Mouse (Mus musculus): Measurements from ENCODE around the gene Tmtc2.

DNA sequence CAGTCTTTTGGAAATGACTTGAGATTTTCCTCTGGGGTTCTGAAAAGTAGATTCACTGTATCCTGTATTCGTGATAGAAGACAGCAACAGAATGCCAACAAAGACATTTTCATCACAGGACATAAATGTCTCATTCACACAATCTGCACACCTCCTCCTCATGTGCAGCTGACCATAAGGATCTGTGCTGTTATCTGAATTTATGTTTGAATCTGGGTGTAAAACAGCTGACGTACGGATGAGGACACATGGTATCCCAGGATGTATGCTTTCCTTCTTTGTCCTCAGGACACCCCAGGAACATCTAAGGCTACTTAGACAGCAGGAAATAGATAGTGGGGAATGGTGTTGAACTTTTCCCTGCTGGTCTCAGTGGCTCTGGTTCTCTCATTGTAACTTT, 37.9 kb upstream of the Tmtc2 start:
- TF ChIP-seq GATA1 (IDR thresholded peaks at IDR 0.05; ENCODE audit: low read length) (no peak), TAL1 (IDR thresholded peaks at IDR 0.05; ENCODE audit: low read length) (no peak)
